In the genomic region with DNA sequence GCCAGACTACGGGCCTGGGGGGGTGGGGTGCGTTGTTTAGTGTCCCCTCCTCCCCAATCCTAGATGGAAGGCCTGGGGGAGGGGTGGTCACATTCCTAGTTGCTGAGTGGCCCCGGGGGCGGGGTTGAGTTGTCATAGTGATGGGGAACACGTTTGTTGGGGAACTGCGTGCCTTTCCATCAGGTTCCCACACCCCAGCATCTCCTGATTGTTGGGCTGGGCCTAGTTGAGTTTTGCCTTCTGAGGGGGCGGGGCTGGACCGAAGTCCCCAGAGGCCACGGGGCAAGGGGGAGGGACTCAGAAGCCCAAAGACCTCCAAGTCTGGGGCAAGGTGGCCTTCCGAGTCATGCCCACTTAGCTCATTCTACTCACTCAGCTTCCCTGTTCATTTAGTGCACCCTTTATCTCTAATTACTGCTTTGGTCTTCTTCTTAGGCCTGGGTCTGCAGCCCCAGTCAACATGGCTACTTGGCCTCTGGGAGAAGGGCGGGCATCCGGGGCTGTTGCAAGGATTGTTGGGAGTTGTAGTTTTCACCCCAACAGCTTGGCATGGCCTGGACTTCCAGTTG, we compare ENCODE assay signal across 8 mouse cellular contexts. TPM values are rescaled to one million over a fixed set of nuclear protein-coding genes. Genes with fewer than 3 reads are reported as not detected.
DNase-seq lines count a peak whose midpoint lies in the region; ATAC-seq and TF ChIP-seq lines count a peak whose summit lies in the region.

No protein-coding gene starts in this region.

- no peak for TF ChIP-seq CTCF in testis, adult 2 months (IDR thresholded peaks at IDR 0.05; ENCODE audit: control insufficient read depth, insufficient read depth, insufficient replicate concordance, low read depth, low read length)

- peak; percentile 45 to 53 for DNase-seq in frontal cortex, postnatal 14 days (ENCODE audit: low spot score in 2 of 2)
- no peak for DNase-seq in frontal cortex, postnatal 25 days (ENCODE audit: low spot score in 2 of 2)
- DNase-seq in gastrocnemius, postnatal 25 days, result peak; percentile 82
- DNase-seq in intestine, embryonic 14.5 days (ENCODE audit: low spot score), result peak; percentile 88

- no peaks in the 10 kb centered on the region for H3K27me3 ChIP-seq in intestine, embryonic 14.5 days (replicated peaks; ENCODE audit: control insufficient read depth, insufficient read depth, low read length)
- H3K27me3 ChIP-seq in limb, embryonic 15.5 days, result no peaks in the 10 kb centered on the region
- no peaks in the 10 kb centered on the region for H3K27me3 ChIP-seq in midbrain, embryonic 16.5 days (ENCODE audit: control insufficient read depth, insufficient read depth, low read depth, low read length)
- no peaks in the 10 kb centered on the region for H3K27me3 ChIP-seq in testis, adult 2 months (ENCODE audit: control insufficient read depth, insufficient read depth, low read length)

- 6% methylated on average over 12 of the region's 12 CpGs for WGBS in intestine, embryonic 14.5 days
- 7% methylated on average over 12 of the region's 12 CpGs for WGBS in limb, embryonic 15.5 days
- WGBS in midbrain, embryonic 16.5 days, result 3% methylated on average over 12 of the region's 12 CpGs

- H3K9me3 ChIP-seq in intestine, embryonic 14.5 days (ENCODE audit: control insufficient read depth, low read length), result no peaks in the 10 kb centered on the region
- H3K9me3 ChIP-seq in limb, embryonic 15.5 days, result no peaks in the 10 kb centered on the region
- H3K9me3 ChIP-seq in midbrain, embryonic 16.5 days (replicated peaks; ENCODE audit: control insufficient read depth, low read length, poor library complexity, severe bottlenecking), result no peaks in the 10 kb centered on the region

- H3K4me1 ChIP-seq in intestine, embryonic 14.5 days (replicated peaks; ENCODE audit: control insufficient read depth, insufficient read depth, low read length), result peaks cover 36% of the 10 kb centered on the region
- peaks cover 40% of the 10 kb centered on the region for H3K4me1 ChIP-seq in limb, embryonic 15.5 days
- peaks cover 28% of the 10 kb centered on the region for H3K4me1 ChIP-seq in midbrain, embryonic 16.5 days (ENCODE audit: control insufficient read depth, insufficient read depth, low read length)
- peaks cover 23% of the 10 kb centered on the region for H3K4me1 ChIP-seq in testis, adult 2 months (ENCODE audit: control insufficient read depth, insufficient read depth, low read length)

- H3K36me3 ChIP-seq in intestine, embryonic 14.5 days (ENCODE audit: control insufficient read depth, insufficient read depth, low read length), result peaks cover 25% of the 10 kb centered on the region
- H3K36me3 ChIP-seq in limb, embryonic 15.5 days, result peaks cover 28% of the 10 kb centered on the region
- H3K36me3 ChIP-seq in midbrain, embryonic 16.5 days (ENCODE audit: control insufficient read depth, insufficient read depth, low read length), result no peaks in the 10 kb centered on the region; the same call in none of the 2 replicates
- peaks cover 1% of the 10 kb centered on the region; the same call in 1 of the 2 replicates for H3K36me3 ChIP-seq in testis, adult 2 months (ENCODE audit: control insufficient read depth, insufficient read depth, low read length)

- H3K27ac ChIP-seq in intestine, embryonic 14.5 days (ENCODE audit: low read depth), result peak overlapping the region; percentile 72
- peak overlapping the region; percentile 97 for H3K27ac ChIP-seq in limb, embryonic 15.5 days
- H3K27ac ChIP-seq in midbrain, embryonic 16.5 days (ENCODE audit: low read length), result peak overlapping the region; percentile 75
- H3K27ac ChIP-seq in testis, adult 2 months (ENCODE audit: control insufficient read depth, insufficient read depth, low read depth, low read length), result peak overlapping the region; percentile 23; the same call in 1 of the 2 replicates

- peak overlapping the region; percentile 11; the same call in 1 of the 2 replicates for H3K9ac ChIP-seq in intestine, embryonic 14.5 days (ENCODE audit: low read length)
- no peak overlapping the region for H3K9ac ChIP-seq in limb, embryonic 15.5 days
- peak overlapping the region; percentile 60 for H3K9ac ChIP-seq in midbrain, embryonic 16.5 days (ENCODE audit: low read depth, low read length)

- no peak for TF ChIP-seq POLR2A in testis, adult 2 months (IDR thresholded peaks at IDR 0.05; ENCODE audit: control insufficient read depth, low read depth, low read length)

- H3K4me3 ChIP-seq in intestine, embryonic 14.5 days (ENCODE audit: low read depth, low read length), result peak overlapping the region; percentile 36
- H3K4me3 ChIP-seq in limb, embryonic 15.5 days, result peak overlapping the region; percentile 31
- H3K4me3 ChIP-seq in midbrain, embryonic 16.5 days (ENCODE audit: low read depth, low read length), result peak overlapping the region; percentile 42
- H3K4me3 ChIP-seq in testis, adult 2 months (ENCODE audit: control insufficient read depth, low read depth, low read length), result peak overlapping the region; percentile 32

- peak; percentile 20; the same call in 1 of the 2 replicates for ATAC-seq in common myeloid progenitor, adult 5-6 weeks (replicated peaks; ENCODE audit: low read depth, poor library complexity, severe bottlenecking)
- peak; percentile 32 for ATAC-seq in intestine, embryonic 14.5 days (replicated peaks; ENCODE audit: low FRiP score, low TSS enrichment, low read depth)
- ATAC-seq in limb, embryonic 15.5 days (ENCODE audit: insufficient number of reproducible peaks, low FRiP score, low TSS enrichment, low read depth), result peak; percentile 16; the same call in 1 of the 2 replicates
- ATAC-seq in midbrain, embryonic 16.5 days, result no peak

- peak overlapping the region; percentile 49 for H3K4me2 ChIP-seq in intestine, embryonic 14.5 days (ENCODE audit: low read length)
- H3K4me2 ChIP-seq in limb, embryonic 15.5 days, result peak overlapping the region; percentile 46
- peak overlapping the region; percentile 67 for H3K4me2 ChIP-seq in midbrain, embryonic 16.5 days (ENCODE audit: low read length)

RNA-seq across cellular contexts. Expression of gene Hdgf, which starts 4.5 kb away (rescaled TPM):
- 529 and 635 TPM in 2 replicates for total RNA-seq in common myeloid progenitor, adult 5-6 weeks (2017)
- 100 to 1,000 TPM; 167 to 171 TPM for total RNA-seq in gastrocnemius, postnatal 25 days (2021)
- polyA plus RNA-seq in intestine, embryonic 14.5 days (2014; fragmentation: Nextera tagmentation; extraction: Ambion mirVana), result 167 and 246 TPM in 2 replicates
- 223 and 241 TPM in 2 replicates for polyA plus RNA-seq in limb, embryonic 15.5 days (2015; fragmentation: Nextera tagmentation; extraction: Ambion mirVana)
- 144 and 154 TPM in 2 replicates for polyA plus RNA-seq in midbrain, embryonic 16.5 days (2015; fragmentation: Nextera tagmentation; extraction: Ambion mirVana)
- 167 and 171 TPM in 2 replicates for polyA plus RNA-seq in testis, adult 2 months (2012; rRNA removed)

RNA-seq across cellular contexts. Expression of gene Mrpl24, which starts 8.6 kb away (rescaled TPM):
- 114 and 121 TPM in 2 replicates for total RNA-seq in common myeloid progenitor, adult 5-6 weeks (2017)
- 10 to 100 TPM; 43.9 to 44.7 TPM for total RNA-seq in gastrocnemius, postnatal 25 days (2021)
- 73.3 and 74.2 TPM in 2 replicates for polyA plus RNA-seq in intestine, embryonic 14.5 days (2014; fragmentation: Nextera tagmentation; extraction: Ambion mirVana)
- polyA plus RNA-seq in limb, embryonic 15.5 days (2015; fragmentation: Nextera tagmentation; extraction: Ambion mirVana), result 62.9 and 64.3 TPM in 2 replicates
- polyA plus RNA-seq in midbrain, embryonic 16.5 days (2015; fragmentation: Nextera tagmentation; extraction: Ambion mirVana), result 47.8 and 51.6 TPM in 2 replicates
- polyA plus RNA-seq in testis, adult 2 months (2012; rRNA removed), result 79.1 and 96.3 TPM in 2 replicates

RNA-seq across cellular contexts. Expression of gene Isg20l2, which starts 19.5 kb away (rescaled TPM):
- 50.2 and 56.6 TPM in 2 replicates for total RNA-seq in common myeloid progenitor, adult 5-6 weeks (2017)
- total RNA-seq in gastrocnemius, postnatal 25 days (2021), result 1 to 10 TPM; 7.1 to 7.5 TPM
- polyA plus RNA-seq in intestine, embryonic 14.5 days (2014; fragmentation: Nextera tagmentation; extraction: Ambion mirVana), result 32.8 and 35.9 TPM in 2 replicates
- polyA plus RNA-seq in limb, embryonic 15.5 days (2015; fragmentation: Nextera tagmentation; extraction: Ambion mirVana), result 48.5 and 56.0 TPM in 2 replicates
- polyA plus RNA-seq in midbrain, embryonic 16.5 days (2015; fragmentation: Nextera tagmentation; extraction: Ambion mirVana), result 24.9 and 28.6 TPM in 2 replicates
- 59.9 and 60.6 TPM in 2 replicates for polyA plus RNA-seq in testis, adult 2 months (2012; rRNA removed)

RNA-seq across cellular contexts. Expression of gene Rrnad1, which starts 19.9 kb away (rescaled TPM):
- total RNA-seq in common myeloid progenitor, adult 5-6 weeks (2017), result 11.3 and 13.5 TPM in 2 replicates
- 1 to 10 TPM; 4.0 to 4.2 TPM for total RNA-seq in gastrocnemius, postnatal 25 days (2021)
- 17.9 and 21.8 TPM in 2 replicates for polyA plus RNA-seq in intestine, embryonic 14.5 days (2014; fragmentation: Nextera tagmentation; extraction: Ambion mirVana)
- polyA plus RNA-seq in limb, embryonic 15.5 days (2015; fragmentation: Nextera tagmentation; extraction: Ambion mirVana), result 18.4 and 18.5 TPM in 2 replicates
- 20.5 and 23.2 TPM in 2 replicates for polyA plus RNA-seq in midbrain, embryonic 16.5 days (2015; fragmentation: Nextera tagmentation; extraction: Ambion mirVana)
- 22.2 and 24.4 TPM in 2 replicates for polyA plus RNA-seq in testis, adult 2 months (2012; rRNA removed)

RNA-seq across cellular contexts. Expression of gene Prcc, which starts 25.2 kb away (rescaled TPM):
- total RNA-seq in common myeloid progenitor, adult 5-6 weeks (2017), result 31.6 and 42.4 TPM in 2 replicates
- total RNA-seq in gastrocnemius, postnatal 25 days (2021), result 10 to 100 TPM; 39.9 to 45.5 TPM
- 14.3 and 14.7 TPM in 2 replicates for polyA plus RNA-seq in intestine, embryonic 14.5 days (2014; fragmentation: Nextera tagmentation; extraction: Ambion mirVana)
- polyA plus RNA-seq in limb, embryonic 15.5 days (2015; fragmentation: Nextera tagmentation; extraction: Ambion mirVana), result 13.1 and 15.0 TPM in 2 replicates
- polyA plus RNA-seq in midbrain, embryonic 16.5 days (2015; fragmentation: Nextera tagmentation; extraction: Ambion mirVana), result 15.3 and 16.3 TPM in 2 replicates
- 16.2 and 17.5 TPM in 2 replicates for polyA plus RNA-seq in testis, adult 2 months (2012; rRNA removed)

Comparison
In these comparisons a context has a peak if more than half of its experiments do, and no peak if none do; other contexts are left out.
1. DNase-seq: peak in frontal cortex, postnatal 14 days (2 of 2), gastrocnemius, postnatal 25 days (single experiment) and intestine, embryonic 14.5 days (single experiment); none in frontal cortex, postnatal 25 days (0 of 2).
2. H3K27ac ChIP-seq: peak in every context shown above with its lines; median percentile 97 in limb, embryonic 15.5 days; 75 in midbrain, embryonic 16.5 days; 72 in intestine, embryonic 14.5 days; 23 in testis, adult 2 months.
3. Peak in every context shown above with its lines, with median percentiles within 50 percentile points of each other: H3K4me2 ChIP-seq and H3K4me3 ChIP-seq.